Mouse (Mus musculus): ENCODE measurements at regions not wholly inside any gene's neighbourhood (a gene's known extent, or its start where the extent isn't known, plus 50 kb on each side); places are given as distances from the start of the nearest gene placed in this dataset.

- DNase-seq = no peak
Measured at GRCm38 (mm10) chr14:28626951-28627350, 122.4 kb downstream of the Wnt5a start.

GRCm38 (mm10) chr14:28635175-28635574, 130.6 kb downstream of the Wnt5a start:
- DNase-seq = no peak

- DNase-seq = no peak
Measured at GRCm38 (mm10) chr14:28639056-28639455, 134.5 kb downstream of the Wnt5a start.

GRCm38 (mm10) chr14:28645807-28646206, 141.3 kb downstream of the Wnt5a start:
- no peak for DNase-seq

- no peak for DNase-seq
Measured at GRCm38 (mm10) chr14:28649411-28649810, 144.9 kb downstream of the Wnt5a start.

GRCm38 (mm10) chr14:28653059-28653930, 148.7 kb downstream of the Wnt5a start:
- no peak for DNase-seq

- DNase-seq = no peak
Measured at GRCm38 (mm10) chr14:28657216-28657615, 152.7 kb downstream of the Wnt5a start.

- DNase-seq = peak; percentile 48
Measured at GRCm38 (mm10) chr14:28660872-28661588, 156.5 kb downstream of the Wnt5a start.

GRCm38 (mm10) chr14:28663316-28663715, 158.8 kb downstream of the Wnt5a start:
- no peak for DNase-seq

- no peak for DNase-seq
Measured at GRCm38 (mm10) chr14:28664121-28664520, 159.6 kb downstream of the Wnt5a start.

GRCm38 (mm10) chr14:28675476-28675875, 170.9 kb downstream of the Wnt5a start:
- DNase-seq = peak; percentile 65

- no peak for DNase-seq
Measured at GRCm38 (mm10) chr14:28699780-28700179, 195.2 kb downstream of the Wnt5a start.

GRCm38 (mm10) chr14:28704729-28705128, 200.2 kb downstream of the Wnt5a start:
- no peak for DNase-seq

GRCm38 (mm10) chr14:28714598-28714997, 210.0 kb downstream of the Wnt5a start:
- DNase-seq = no peak

GRCm38 (mm10) chr14:28720545-28720944, 216.0 kb downstream of the Wnt5a start:
- no peak for DNase-seq

- no peak for DNase-seq
Measured at GRCm38 (mm10) chr14:28725666-28726065, 221.1 kb downstream of the Wnt5a start.

- no peak for DNase-seq
Measured at GRCm38 (mm10) chr14:28733496-28733895, 228.9 kb downstream of the Wnt5a start.

- no peak for DNase-seq
Measured at GRCm38 (mm10) chr14:28735446-28735845, 230.9 kb downstream of the Wnt5a start.

GRCm38 (mm10) chr14:28740076-28740475, 235.5 kb downstream of the Wnt5a start:
- DNase-seq = no peak

GRCm38 (mm10) chr14:28741418-28741817, 236.9 kb downstream of the Wnt5a start:
- no peak for DNase-seq

GRCm38 (mm10) chr14:28743673-28744072, 239.1 kb downstream of the Wnt5a start:
- no peak for DNase-seq

- DNase-seq = no peak
Measured at GRCm38 (mm10) chr14:28750301-28750700, 245.8 kb downstream of the Wnt5a start.

GRCm38 (mm10) chr14:28765201-28765600, 252.8 kb upstream of the Lrtm1 start:
- no peak for DNase-seq

GRCm38 (mm10) chr14:28773068-28773467, 244.9 kb upstream of the Lrtm1 start:
- DNase-seq = no peak
